9 mouse cellular contexts compared by ENCODE assay signal in genomic region chr12:107757996-107758791, GRCm38 (mm10).
DNase-seq lines count a peak whose midpoint lies in the region; ATAC-seq and TF ChIP-seq lines count a peak whose summit lies in the region.
"Had no signal": no experiment of that assay in that cellular context is flagged by ENCODE, and none has a peak within 500 bp of the region (broad histone marks: within the 10 kb centered on the region; RNA-seq: fewer than 3 reads in every experiment).

No protein-coding gene starts in this region.

- peak overlapping the region; percentile 35 for H3K4me2 ChIP-seq in heart, embryonic 11.5 days
- H3K4me2 ChIP-seq in hindbrain, embryonic 14.5 days (replicated peaks), result no peak overlapping the region
- H3K4me2 ChIP-seq in neural tube, embryonic 13.5 days, result no peak overlapping the region
- H3K4me2 ChIP-seq: liver, embryonic 13.5 days had no signal

- peaks cover 13% of the 10 kb centered on the region for H3K4me1 ChIP-seq in heart, embryonic 11.5 days (ENCODE audit: control insufficient read depth, insufficient read depth, low read length)
- no peaks in the 10 kb centered on the region; the same call in 1 of the 2 replicates for H3K4me1 ChIP-seq in hindbrain, embryonic 14.5 days (replicated peaks; ENCODE audit: control insufficient read depth, insufficient read depth, low read length)
- peaks cover 25% of the 10 kb centered on the region for H3K4me1 ChIP-seq in neural tube, embryonic 13.5 days (replicated peaks)
- H3K4me1 ChIP-seq: liver, embryonic 13.5 days had no signal

- no peak for TF ChIP-seq POLR2A in brain, embryonic 14.5 days (IDR thresholded peaks at IDR 0.05; ENCODE audit: borderline replicate concordance, extremely low read depth, insufficient read depth, insufficient read length, poor library complexity, severe bottlenecking)

- no peak overlapping the region for H3K4me3 ChIP-seq in heart, embryonic 11.5 days (ENCODE audit: low read depth, low read length)
- H3K4me3 ChIP-seq in hindbrain, embryonic 14.5 days (replicated peaks; ENCODE audit: low read length), result no peak overlapping the region
- H3K4me3 ChIP-seq in neural tube, embryonic 13.5 days, result no peak overlapping the region
- H3K4me3 ChIP-seq: liver, embryonic 13.5 days had no signal

- no peak for DNase-seq in heart, adult 8-10 months (ENCODE audit: low spot score)
- DNase-seq in brain, embryonic 14.5 days (ENCODE audit: low read depth), result peak; percentile 85
- DNase-seq in hindbrain, embryonic 14.5 days (ENCODE audit: low spot score), result no peak
- DNase-seq in layer of hippocampus, postnatal 14 days (ENCODE audit: low spot score in 2 of 2), result no peak
- DNase-seq in testis, postnatal 14 days (ENCODE audit: low spot score), result no peak
- no peak for DNase-seq in urinary bladder, postnatal 25 days (ENCODE audit: low spot score)
- DNase-seq: liver, embryonic 13.5 days had no signal

- H3K36me3 ChIP-seq in heart, embryonic 11.5 days (ENCODE audit: control insufficient read depth, insufficient read depth, low read length), result no peaks in the 10 kb centered on the region
- no peaks in the 10 kb centered on the region for H3K36me3 ChIP-seq in hindbrain, embryonic 14.5 days (replicated peaks; ENCODE audit: control insufficient read depth, insufficient read depth)
- H3K36me3 ChIP-seq in neural tube, embryonic 13.5 days, result no peaks in the 10 kb centered on the region
- H3K36me3 ChIP-seq: liver, embryonic 13.5 days had no signal

- WGBS in heart, embryonic 11.5 days (ENCODE audit: insufficient replicate concordance), result 17% methylated on average over 15 of the region's 16 CpGs
- 12% methylated on average over 15 of the region's 16 CpGs for WGBS in hindbrain, embryonic 14.5 days
- WGBS in neural tube, embryonic 13.5 days, result 10% methylated on average over 16 of the region's 16 CpGs

- no peak for TF ChIP-seq CTCF in brain, embryonic 14.5 days (IDR thresholded peaks at IDR 0.05; ENCODE audit: borderline replicate concordance, extremely low read depth, insufficient read depth, insufficient read length)

- no peaks in the 10 kb centered on the region for H3K9me3 ChIP-seq in heart, embryonic 11.5 days (replicated peaks; ENCODE audit: control insufficient read depth, low read length)
- H3K9me3 ChIP-seq in hindbrain, embryonic 14.5 days (ENCODE audit: control insufficient read depth, low read length), result no peaks in the 10 kb centered on the region
- H3K9me3 ChIP-seq in neural tube, embryonic 13.5 days, result no peaks in the 10 kb centered on the region
- H3K9me3 ChIP-seq: liver, embryonic 13.5 days had no signal

- ATAC-seq in heart, embryonic 11.5 days (replicated peaks; ENCODE audit: insufficient number of reproducible peaks, low FRiP score, low TSS enrichment), result no peak
- peak; percentile 64; the same call in 1 of the 2 replicates for ATAC-seq in hindbrain, embryonic 14.5 days (ENCODE audit: low FRiP score)
- ATAC-seq in neural tube, embryonic 13.5 days (ENCODE audit: low read depth), result peak; percentile 73

- H3K9ac ChIP-seq in heart, embryonic 11.5 days (ENCODE audit: low read depth, low read length), result no peak overlapping the region
- H3K9ac ChIP-seq in hindbrain, embryonic 14.5 days, result no peak overlapping the region
- H3K9ac ChIP-seq in neural tube, embryonic 13.5 days, result no peak overlapping the region
- H3K9ac ChIP-seq: liver, embryonic 13.5 days had no signal

- H3K27ac ChIP-seq in heart, embryonic 11.5 days (ENCODE audit: low read depth, low read length), result no peak overlapping the region
- no peak overlapping the region for H3K27ac ChIP-seq in hindbrain, embryonic 14.5 days
- no peak overlapping the region for H3K27ac ChIP-seq in neural tube, embryonic 13.5 days (replicated peaks)
- H3K27ac ChIP-seq: liver, embryonic 13.5 days had no signal

- H3K27me3 ChIP-seq in heart, embryonic 11.5 days (ENCODE audit: control insufficient read depth, insufficient read depth, low read length), result no peaks in the 10 kb centered on the region; the same call in 1 of the 2 replicates
- H3K27me3 ChIP-seq in hindbrain, embryonic 14.5 days (ENCODE audit: control insufficient read depth, insufficient read depth, low read length), result no peaks in the 10 kb centered on the region
- H3K27me3 ChIP-seq in neural tube, embryonic 13.5 days, result no peaks in the 10 kb centered on the region; the same call in 1 of the 2 replicates
- H3K27me3 ChIP-seq: liver, embryonic 13.5 days had no signal
